Mouse (Mus musculus): ENCODE results near the gene Pim1.
A peak's percentile ranks its signal among the peaks of the same experiment; 100 is the strongest.

The Pim1 gene

DNA sequence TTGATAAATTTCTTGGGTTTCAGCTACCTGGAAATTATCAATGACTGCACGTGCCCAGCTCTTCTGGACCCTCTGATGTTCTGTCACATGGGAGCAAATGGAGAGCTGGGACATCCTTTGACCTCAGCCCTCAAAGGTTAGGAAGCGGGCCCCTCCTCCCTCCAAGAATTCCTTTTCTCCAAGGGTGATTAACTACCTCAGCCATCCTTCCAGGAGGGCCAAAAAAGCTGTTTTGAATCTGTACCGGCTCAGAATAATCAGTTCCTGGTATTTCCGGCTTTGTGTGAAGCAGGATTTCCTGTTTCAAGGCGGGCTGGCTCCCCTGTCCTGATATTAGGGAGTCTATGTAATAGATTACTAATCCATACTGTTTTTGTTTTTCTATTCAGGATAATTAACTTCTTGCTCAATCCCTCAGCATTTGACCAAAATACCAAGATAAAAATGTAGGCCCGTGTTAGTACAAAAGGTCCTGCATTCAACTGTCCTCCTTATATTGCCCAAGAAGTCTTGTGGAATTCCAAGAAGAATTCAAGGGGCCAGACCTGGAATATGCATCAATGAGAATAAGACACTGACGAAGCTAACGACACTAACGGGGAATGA lies 25.0 kb upstream of the Pim1 start:
- DNase-seq (ENCODE audit: low spot score), result no peak

DNA sequence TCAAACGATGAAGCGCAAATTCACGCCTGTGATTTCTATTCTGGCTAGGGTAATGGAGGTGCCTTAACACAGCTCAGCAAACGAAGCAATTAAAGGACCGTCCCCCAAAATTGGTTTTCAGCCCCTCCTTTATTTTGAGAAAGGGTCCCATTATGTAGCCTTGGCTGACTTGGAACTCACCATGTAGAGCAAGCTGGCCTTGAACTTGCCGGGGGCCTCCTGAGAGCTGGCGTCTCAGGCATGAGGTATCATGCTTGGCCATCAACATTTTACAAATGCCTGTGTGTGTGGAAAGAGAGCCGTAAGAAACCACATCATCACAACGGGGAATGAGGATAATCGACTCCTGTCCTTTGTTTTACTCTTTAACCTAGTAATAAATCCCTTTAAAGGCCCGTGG lies 23.5 kb upstream of the Pim1 start:
- no peak for DNase-seq (ENCODE audit: low spot score)

DNA sequence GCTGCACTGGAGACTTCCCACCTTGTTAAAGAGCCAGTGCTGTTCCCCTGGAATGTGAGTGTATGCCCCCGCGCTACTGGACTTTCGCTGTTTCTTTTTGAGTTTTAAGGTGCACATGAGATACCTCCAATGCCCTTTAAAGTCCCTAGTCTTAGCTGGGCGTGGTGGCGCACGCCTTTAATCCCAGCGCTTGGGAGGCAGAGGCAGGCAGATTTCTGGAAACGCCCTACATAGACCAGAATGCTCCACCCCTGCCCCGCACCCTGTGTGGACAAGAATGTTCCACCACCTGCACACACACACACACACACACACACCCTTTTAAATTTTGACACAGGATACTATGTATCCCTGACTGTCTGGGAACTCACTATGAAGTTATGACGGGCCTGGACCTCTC lies 17.1 kb upstream of the Pim1 start:
- DNase-seq (ENCODE audit: low spot score), result no peak

DNA sequence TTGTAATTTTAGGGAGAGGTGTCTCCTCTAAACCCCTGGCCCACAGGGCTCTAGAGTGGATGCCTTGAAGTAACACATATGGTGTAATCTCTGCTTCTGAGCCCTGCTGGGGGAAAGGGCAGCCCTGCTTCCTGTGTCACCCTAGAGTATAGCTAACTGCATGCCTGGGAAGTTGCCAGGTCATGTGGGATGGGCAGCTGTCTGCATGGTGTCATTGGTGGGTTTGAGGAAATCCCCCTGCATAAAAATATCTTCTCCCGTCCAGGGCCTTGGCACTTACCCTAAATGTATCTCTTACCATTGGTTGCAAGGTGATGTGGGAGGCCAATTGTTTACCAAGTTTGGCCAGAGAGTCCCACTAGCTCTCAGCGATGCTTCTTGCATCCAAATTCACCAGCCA lies 16.5 kb upstream of the Pim1 start:
- DNase-seq (ENCODE audit: low spot score), result no peak

DNA sequence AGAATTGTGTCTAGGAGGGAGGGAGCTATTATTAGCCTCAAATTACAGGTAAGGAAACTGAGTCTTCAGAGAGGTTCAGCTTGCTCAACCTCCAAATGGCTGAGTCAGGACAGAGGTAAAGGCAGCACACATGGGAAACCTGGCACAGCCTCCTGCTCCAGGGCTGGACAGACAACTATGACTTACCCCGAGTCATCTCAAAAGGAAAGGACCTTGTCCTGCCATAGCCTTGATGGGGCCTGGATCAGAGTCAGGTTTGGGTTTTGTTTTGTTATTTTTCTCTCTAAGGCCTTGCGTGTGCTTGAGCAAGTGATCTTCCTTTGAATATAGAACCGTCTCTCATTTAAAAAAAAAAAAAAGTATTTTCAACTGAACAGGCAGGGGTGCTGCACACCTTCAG lies 15.4 kb upstream of the Pim1 start:
- no peak for DNase-seq (ENCODE audit: low spot score)

DNA sequence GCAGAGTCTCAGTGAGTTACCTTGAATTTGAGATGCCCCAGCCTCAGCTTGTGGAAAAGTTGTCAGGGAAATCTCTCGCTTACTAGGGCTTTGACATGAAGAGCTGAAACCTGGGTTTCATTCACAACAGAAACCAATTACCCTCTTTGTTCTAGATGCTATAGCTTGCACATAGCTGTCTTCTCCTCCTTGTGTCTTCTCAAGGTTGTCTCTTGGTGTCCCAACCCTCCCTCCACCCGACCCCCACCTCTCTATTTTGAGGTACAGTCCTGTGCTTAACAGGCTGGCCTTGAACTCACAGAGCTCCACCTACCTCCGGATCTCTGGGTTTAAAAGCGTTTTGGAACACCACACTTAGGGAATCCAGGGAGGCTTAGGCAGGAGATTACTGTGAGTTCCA lies 14.1 kb upstream of the Pim1 start:
- DNase-seq (ENCODE audit: low spot score), result no peak

DNA sequence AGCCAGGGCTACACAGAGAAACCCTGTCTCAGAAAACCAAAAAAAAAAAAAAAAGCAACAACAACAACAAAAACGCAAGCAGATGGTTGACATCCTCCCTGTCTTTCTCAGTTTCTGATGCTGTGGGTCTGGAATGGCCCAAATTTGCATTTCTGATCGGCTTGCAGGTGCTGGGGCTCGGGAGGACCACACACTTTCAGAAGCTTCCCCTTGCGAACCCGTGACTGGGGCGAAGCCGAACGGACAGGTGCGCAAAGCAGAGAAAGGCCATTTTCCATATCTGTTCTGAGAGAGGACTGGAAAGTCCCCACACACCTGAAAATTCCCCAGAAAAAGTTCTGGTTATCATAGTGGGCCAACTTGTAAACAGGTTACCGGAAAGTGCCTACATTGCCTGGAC lies 13.2 kb upstream of the Pim1 start:
- DNase-seq (ENCODE audit: low spot score), result no peak

DNA sequence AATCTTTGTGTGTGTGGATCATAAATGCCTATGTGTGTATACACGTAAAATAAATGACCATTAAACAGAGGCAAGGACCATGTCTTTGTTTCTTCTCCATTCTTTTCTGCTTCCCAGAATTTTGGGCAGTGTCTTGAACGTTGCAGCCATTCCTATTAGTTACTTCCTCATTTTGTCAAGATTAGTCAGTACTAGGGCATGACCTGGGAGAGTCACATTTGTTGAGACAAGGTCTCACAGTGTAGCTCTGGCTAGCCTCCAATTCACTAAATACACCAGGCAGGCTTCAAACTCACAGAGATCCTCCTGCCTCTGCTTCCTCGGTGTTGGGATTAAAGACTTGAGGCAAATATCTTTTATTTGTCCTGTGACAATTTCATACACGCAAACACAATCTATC lies 12.3 kb upstream of the Pim1 start:
- no peak for DNase-seq (ENCODE audit: low spot score)

DNA sequence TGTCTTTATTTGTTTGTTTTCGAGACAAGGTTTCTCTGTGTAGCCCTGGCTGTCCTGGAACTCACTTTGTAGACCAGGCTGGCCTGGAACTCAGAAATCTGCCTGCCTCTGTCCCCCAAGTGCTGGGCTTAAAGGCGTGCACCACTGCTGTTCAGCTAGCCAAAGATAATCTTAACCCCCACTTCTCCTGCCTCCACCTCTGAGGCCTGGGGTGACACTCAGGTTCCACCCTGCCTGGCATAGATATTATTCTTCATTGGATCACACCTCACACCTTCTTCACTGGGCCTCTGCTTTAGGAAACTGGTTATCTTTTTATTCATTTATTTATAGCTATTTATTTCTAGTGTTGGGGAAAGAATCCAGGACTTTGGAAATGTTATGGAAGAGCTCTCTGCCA lies 10.3 kb upstream of the Pim1 start:
- no peak for DNase-seq (ENCODE audit: low spot score)

DNA sequence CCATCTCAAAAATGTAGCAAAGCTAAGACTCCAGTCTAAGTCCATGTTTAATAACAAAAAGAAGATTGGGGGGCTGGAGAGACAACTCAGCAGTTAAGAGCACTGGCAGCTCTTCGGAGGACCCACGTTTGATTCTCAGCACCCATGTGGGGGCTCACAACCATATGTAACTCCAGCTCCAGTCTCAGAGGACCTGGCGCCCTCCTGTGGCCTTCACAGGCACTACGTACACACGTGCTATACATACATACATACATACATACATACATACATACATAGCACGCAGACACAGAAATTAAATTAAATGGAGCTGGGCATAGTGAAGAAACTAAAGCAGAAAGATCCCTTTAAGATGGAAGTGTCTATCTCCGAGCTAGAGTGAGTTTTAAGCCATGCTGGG lies 7.9 kb upstream of the Pim1 start:
- no peak for DNase-seq (ENCODE audit: low spot score)

DNA sequence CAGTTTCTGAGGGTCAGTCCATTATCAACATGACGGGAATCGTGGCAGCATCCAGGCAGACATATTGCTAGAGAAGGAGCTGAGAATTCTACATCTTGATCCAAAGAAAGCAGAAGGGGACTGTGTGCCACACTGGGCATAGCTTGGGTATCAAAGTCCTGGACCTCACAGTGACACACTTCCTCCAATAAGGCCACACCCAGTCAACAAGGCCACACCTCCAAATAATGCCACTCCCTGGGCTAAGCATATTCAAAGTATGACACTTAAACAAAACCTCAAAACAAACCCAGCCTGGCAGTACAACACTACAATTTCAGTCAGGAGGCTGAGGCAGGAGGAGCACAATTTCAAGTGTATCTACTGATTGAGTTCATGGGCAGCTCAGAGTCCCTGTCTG lies 7.3 kb upstream of the Pim1 start:
- no peak for DNase-seq (ENCODE audit: low spot score)

DNA sequence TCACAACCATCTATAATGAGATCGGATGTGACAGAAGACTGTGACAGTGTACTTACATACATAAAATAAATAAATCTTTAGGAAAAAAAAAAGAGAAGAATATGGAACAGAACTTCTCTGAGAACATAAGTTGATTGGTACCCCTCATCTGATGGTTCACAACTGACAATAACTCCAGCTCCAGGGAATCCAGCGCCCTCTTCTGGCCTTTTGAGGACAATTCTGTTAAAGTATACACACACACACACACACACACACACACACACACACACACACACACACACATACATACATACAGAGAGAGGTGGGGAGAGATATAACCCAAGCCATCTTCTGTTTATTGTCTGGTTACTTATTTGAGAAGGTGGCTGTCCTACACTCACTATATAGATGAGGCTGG lies 6.1 kb upstream of the Pim1 start:
- no peak for DNase-seq (ENCODE audit: low spot score)

DNA sequence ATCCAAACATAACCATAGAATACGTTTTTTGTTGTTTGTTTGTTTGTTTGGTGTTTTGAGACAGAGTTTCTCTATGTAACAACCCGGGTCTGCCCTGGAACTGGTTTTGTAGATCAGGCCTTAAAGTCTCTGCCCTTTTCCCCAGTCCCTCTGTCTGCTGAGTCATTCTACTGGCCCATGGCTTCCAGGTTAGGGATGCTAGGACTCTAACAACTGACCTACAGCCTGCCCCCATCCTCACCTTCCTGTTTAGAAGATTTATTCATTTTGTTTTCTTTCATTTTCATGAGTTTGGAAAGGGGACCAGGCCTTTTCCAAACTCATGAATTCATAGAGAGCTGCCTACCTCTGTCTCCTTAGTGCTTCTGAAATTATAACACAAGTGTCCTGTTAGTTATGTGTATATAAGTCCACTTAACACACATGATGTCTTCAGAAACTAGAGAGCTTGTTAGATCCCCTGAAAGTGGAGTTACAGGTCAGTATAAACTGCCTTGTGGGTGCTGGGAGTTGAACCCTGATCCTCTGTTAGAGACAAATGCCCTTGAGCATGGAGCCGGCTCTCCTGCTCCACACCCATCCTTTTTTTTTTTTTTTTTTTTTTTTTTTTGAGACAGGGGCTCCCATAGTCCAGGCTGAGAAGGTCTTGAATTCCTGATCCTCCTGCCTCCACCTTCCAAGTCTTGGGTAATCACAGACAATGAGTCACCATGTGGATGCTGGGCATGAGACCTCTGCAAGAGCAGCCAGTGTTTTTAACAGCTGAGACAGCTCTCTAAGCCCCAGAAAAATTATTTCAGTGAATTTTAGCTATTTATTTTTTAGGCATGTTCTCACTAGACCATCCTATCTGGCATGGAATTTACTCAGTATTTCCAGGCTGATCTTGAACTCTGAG lies 5.0 kb upstream of the Pim1 start:
- no peak for DNase-seq (ENCODE audit: low spot score)

DNA sequence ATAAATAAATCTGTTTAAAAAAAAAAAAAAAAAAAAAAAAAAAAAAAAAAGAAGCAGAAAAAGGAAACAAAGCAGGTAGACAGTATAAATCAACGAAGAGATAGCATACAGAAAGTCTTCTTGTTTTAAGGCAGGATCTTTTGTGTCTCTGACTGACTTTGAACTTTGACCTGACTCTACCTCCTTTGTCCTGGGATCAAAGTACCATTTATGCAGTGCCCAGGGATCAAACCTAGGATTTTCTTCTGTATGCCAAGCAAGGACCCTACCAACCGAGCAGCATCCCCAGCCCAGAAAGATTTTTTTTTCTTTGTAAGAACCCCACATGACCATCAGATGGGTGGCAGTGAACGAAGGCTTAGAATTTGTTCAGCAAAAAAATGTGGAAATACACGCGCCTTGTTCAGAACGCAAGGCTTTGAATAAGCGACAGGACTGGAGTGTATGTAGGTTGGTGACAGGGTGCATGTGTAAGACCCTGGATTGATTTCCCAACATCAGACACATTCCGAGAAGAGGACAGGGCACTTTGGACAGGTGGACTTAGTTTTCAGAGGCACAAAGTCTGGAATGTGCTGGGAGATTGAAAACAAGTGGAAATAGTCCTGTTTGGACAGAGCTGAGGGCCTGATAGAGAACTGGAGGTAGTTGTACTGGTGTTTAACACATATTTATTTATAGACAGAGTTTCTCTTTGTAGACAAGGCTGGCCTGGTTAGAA lies 2.1 kb upstream of the Pim1 start:
- DNase-seq (ENCODE audit: low spot score), result no peak

DNA sequence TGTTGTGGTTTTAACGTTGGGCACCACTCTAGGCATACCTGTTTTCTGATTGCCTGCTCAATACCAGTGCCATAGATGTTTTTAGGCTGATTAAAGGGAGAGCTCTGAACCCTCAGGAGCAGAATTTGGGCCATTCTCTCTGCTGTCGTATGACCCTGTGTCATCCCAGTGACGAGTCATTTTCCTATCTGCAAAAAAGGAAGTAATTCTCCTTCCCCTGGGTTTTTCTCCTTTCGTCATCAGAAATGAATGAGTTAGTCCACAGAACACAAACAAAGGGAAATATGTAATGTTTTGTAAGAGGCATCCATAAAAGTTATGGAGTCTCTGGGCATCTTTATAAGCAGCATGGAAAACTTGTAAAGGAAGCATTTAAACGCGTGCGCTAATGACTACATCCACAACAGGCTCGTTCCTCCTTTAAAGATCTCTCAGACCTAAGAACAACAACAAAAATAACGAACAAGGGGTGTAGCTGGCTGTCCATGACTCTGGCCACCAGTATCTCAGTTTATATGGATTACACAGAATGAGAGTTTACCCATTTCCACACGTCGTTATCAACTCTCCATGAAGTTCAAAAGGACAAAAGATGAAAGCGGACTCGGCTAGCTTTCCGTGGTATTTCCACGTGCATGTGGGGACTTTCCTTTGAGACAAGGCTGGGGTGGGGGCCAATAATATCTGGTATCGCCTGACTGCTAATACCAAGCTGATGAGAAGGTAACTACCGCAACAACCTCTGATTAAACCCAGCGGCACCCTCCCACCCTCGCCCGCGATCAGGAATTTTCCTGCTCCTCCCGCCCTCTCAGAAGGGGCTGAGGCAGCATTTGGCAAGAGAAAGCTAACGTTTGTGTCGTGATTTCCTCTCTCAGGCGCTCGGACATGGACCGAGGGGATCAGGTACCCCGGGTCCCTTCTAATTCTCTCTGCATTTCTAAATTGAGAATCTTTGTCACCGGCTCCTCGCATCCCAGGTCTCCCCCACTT lies 1.3 kb upstream of the Pim1 start:
- DNase-seq (ENCODE audit: low spot score), result peak; percentile 60

DNA sequence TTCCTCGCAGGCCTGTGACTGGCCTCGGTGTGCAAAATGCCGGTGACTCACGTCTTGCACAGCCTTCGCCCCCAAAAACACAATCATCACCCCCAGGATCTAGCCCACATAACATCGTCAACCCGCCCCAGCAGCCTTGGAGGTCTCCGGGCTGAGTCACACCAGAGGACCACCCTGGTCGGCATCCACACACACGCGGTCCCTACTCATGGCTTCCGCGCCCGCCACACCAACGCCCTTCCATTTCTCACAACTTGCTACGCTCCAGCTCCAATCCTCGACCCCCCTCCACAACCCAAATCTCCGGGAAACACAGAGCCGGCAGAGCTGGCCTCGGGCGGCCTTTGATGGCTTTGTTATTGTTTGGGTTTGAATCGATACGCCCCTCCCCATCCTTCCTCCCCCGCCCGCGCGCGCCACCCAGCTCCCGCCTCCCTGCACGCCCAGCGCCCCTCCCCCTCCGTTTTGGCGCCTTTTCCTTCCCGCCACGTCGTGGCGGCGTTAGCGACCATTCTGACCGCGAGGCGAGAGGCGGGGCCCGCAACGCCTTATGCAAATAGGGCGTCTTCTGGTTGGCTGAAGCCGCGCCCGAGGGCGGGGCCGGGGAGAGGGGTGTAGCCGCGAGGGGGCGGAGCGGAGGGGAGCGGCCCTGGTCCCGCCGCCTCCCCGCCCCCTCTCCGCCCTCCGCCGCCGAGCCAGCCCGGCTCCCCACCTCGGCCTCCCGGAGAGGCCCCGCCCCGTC lies 411 bp upstream of the Pim1 start:
- DNase-seq (ENCODE audit: low spot score), result peak; percentile 99

DNA sequence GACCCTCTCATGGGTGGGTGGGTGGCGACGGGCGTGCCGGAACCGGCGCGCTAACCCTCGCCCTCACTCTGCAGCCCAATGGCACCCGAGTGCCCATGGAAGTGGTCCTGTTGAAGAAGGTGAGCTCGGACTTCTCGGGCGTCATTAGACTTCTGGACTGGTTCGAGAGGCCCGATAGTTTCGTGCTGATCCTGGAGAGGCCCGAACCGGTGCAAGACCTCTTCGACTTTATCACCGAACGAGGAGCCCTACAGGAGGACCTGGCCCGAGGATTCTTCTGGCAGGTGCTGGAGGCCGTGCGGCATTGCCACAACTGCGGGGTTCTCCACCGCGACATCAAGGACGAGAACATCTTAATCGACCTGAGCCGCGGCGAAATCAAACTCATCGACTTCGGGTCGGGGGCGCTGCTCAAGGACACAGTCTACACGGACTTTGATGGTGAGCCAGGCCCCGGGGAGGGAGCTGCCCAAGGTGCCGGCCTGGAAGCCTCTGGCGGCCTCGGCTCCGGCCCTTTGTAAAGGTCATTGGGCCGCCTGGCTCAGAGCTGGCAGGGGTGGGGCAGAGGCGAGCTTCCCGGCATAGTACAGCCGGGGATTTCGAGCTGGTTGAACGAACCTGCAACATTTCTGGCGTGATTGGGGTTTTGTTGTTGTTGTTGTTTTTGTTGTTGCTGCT lies 1.2 kb downstream of the Pim1 start:
- DNase-seq (ENCODE audit: low spot score), result peak; percentile 59

DNA sequence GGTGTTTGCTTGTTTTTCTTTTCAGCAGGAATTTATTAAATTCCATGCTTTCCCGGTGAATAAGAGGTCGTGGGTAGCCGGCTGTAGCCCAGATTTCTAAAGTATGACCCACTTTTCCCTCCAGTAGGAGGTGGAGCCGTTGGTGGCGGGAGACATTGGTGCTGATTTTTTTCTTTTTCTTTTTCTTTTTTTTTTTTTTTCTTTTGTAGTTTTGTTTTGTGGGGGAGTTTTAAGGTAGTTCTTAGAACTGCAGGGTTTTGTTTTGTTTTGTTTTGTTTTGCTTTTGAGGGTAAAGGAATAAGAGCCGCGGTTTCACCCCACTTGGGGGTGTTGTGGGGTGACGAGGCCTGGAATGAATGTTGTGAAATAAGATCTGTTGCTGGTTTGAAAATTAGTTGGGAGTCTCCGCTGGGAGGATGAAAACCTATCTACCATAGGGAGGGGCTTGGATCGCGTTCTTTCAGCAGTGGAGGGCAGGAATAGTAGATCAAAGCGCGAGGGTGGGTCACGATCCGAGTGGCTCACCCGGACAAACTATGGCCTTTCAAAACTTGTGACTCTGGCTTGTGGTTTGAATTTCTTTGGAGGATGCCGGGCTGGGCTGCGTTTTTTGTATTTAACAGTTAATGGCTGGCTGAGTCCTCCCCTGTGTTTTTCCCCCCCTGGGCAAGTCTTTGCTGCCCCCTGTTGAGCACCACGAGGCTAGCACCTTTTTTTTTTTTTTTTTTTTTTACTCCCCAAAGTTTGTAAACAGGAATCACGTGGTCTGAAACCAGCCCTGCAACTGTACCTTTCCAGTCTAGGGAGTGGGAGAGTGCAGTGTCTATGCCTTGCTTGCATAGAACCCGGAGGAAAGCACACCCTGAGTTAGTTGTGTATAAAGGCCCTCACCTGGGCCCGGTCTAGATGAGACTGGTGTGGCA lies 2.0 kb downstream of the Pim1 start:
- DNase-seq (ENCODE audit: low spot score), result peak; percentile 85

DNA sequence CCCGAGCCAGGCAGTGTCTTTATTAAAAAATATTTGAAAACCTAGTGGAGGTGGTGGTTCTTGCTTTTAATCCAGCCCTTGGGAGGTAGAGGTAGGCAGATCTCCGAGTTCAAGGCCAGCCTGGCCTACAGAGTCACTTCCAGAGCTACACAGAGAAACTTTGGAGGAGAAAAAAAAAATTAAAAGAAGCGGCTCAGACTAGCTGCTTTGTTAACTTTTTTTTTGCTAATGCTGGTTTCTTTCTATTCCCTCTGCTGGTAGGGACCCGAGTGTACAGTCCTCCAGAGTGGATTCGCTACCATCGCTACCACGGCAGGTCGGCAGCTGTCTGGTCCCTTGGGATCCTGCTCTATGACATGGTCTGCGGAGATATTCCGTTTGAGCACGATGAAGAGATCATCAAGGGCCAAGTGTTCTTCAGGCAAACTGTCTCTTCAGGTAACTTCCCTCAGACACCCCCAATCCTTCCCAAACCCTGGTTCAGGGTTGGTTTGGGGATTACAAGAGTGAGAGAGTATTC lies 3.0 kb downstream of the Pim1 start:
- no peak for DNase-seq (ENCODE audit: low spot score)
